Mouse (Mus musculus): ENCODE measurements around the gene Gm21943. TPM values are rescaled to one million over a fixed set of nuclear protein-coding genes. Genes with fewer than 3 reads are reported as not detected.
"Not testable (repeated sequence)": the region's sequence is repeated elsewhere in the genome, so short reads cannot be mapped to it uniquely, and the experiment has no call there.

The Gm21943 gene
- not detected in 2 replicates for polyA plus RNA-seq (2012; rRNA removed)

DNA sequence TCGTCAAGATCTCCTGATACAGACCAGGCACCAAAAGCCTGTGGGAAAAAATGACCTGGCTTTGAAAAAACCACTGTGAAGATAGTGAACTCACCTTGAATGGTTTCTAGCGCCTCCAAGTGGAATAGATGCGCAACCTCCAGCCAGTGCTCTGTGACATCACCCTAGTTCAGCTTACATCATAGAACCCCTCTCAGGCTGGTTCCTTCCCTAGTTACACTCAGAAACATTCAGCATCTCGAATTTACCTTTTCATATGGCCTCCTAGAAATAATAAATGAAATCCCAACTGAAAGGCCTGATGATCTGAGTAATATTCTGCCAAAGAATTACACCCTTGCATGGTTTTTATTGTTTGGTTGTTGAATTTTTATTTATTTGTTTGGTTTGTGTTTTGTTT lies at the start of gene Gm21943:
Gm21943 (minus strand) TSS at position 101 of the 400 bp plus-strand sequence.
- DNase-seq (ENCODE audit: low read depth): not testable (repeated sequence)

Other genes with a start within 250 kb of the Gm21943 start
- not detected in 2 replicates for gene Gm28961, start 172.0 kb upstream of the Gm21943 start, polyA plus RNA-seq (2012; rRNA removed)